Mouse (Mus musculus) intestine, postnatal 0 days (tissue): Measurements from ENCODE around the gene Cxcl12. TPM values are rescaled to one million over a fixed set of nuclear protein-coding genes. Genes with fewer than 3 reads are reported as not detected.

Experiments used
- ATAC-seq: fragments of 200-750 bp; cut with Nextera tagmentation; 2 replicates; pipeline ENCODE4 v1.8.0; 2017; ENCODE audit warnings: mild to moderate bottlenecking, moderate TSS enrichment, moderate library complexity
- H3K27ac ChIP-seq: fragments of 300-500 bp; sonication (generic); 2 replicates; pipeline ENCODE4 v1.5.1; 2014; ENCODE audit warnings: mild to moderate bottlenecking, low read depth, low read length, moderate library complexity
- H3K27me3 ChIP-seq: fragments of 300-500 bp; sonication (generic); replicated peaks from 2 replicates; pipeline ENCODE4 v1.6.1; 2014; ENCODE audit warnings: low read length, mixed read lengths; ENCODE audit not compliant: control insufficient read depth, insufficient read depth
- H3K36me3 ChIP-seq: fragments of 300-500 bp; sonication (generic); 2 replicates; pipeline ENCODE4 v1.6.1; 2014; ENCODE audit warnings: mild to moderate bottlenecking, moderate library complexity; ENCODE audit not compliant: control insufficient read depth, insufficient read depth
- H3K4me1 ChIP-seq: fragments of 300-500 bp; sonication (generic); replicated peaks from 2 replicates; pipeline ENCODE4 v1.6.1; 2014; ENCODE audit warnings: antibody characterized with exemption, low read length, mixed read lengths; ENCODE audit not compliant: control insufficient read depth, insufficient read depth
- H3K4me2 ChIP-seq: fragments of 300-500 bp; sonication (generic); replicated peaks from 2 replicates; pipeline ENCODE4 v1.6.1; 2014; ENCODE audit warnings: low read depth, mild to moderate bottlenecking, moderate library complexity
- H3K4me3 ChIP-seq: fragments of 300-500 bp; sonication (generic); 2 replicates; pipeline ENCODE4 v1.5.1; 2014; ENCODE audit warnings: low read depth, low read length
- H3K9ac ChIP-seq: fragments of 300-500 bp; sonication (generic); 2 replicates; pipeline ENCODE4 v1.6.1; 2014; ENCODE audit warnings: mild to moderate bottlenecking, low read depth, low read length
- H3K9me3 ChIP-seq: fragments of 300-500 bp; sonication (generic); 2 replicates; pipeline ENCODE4 v1.6.1; 2016; ENCODE audit warnings: mixed run types; ENCODE audit not compliant: control insufficient read depth
- CTCF ChIP-seq: sonication (generic); IDR thresholded peaks from 2 replicates; pipeline ENCODE4 v1.5.1; 2016; ENCODE audit warnings: low read depth, mild to moderate bottlenecking, control low read depth, antibody characterized with exemption, moderate library complexity
- WGBS: fragments of 180-500 bp; shearing (Covaris S2); extraction: QIAGEN DNeasy Blood & Tissue Kit; methylation state at CpG from one replicate; pipeline ENCODE4 v1.1.7; 2014; 5-methylcytosine and 5-hydroxymethylcytosine counted together
- polyA plus RNA-seq: library from polyadenylated mRNA; unstranded; fragments of >200 nt; fragmentation: Nextera tagmentation; extraction: Ambion mirVana; gene quantifications from 2 replicates; pipeline ENCODE4 v1.2.1, GENCODE M21; 2015

The Cxcl12 gene
- polyA plus RNA-seq, 1 experiment from 2014 or later, result 58.0 TPM

GRCm38 (mm10) chr6:117169910-117170747, 1.8 kb downstream of the Cxcl12 start:
- H3K27me3 ChIP-seq, result peaks cover 39% of the 10 kb centered on the region; the same call in 1 of the 2 replicates
- WGBS, result 40% methylated on average over 10 of the region's 10 CpGs
- TF ChIP-seq CTCF, result no peak
- peak overlapping the region; percentile 60 for H3K4me3 ChIP-seq
- no peaks in the 10 kb centered on the region for H3K9me3 ChIP-seq
- H3K4me2 ChIP-seq, result peak overlapping the region; percentile 77
- peak overlapping the region; percentile 46; the same call in 1 of the 2 replicates for H3K9ac ChIP-seq
- ATAC-seq, result no peak
- 0 out of 2 replicates have a peak, but pooled peaks cover 2% of the 10 kb centered on the region for H3K4me1 ChIP-seq
- H3K27ac ChIP-seq, result no peak overlapping the region
- no peaks in the 10 kb centered on the region for H3K36me3 ChIP-seq

- ATAC-seq, result no peak
- Histone ChIP-seq H3K36me3 (no peaks in the 10 kb centered on the region), H3K9me3 (no peaks in the 10 kb centered on the region), H3K9ac (no peak overlapping the region), H3K27me3 (peaks cover 30% of the 10 kb centered on the region; the same call in 1 of the 2 replicates), H3K4me2 (no peak overlapping the region), H3K4me1 (no peaks in the 10 kb centered on the region), H3K4me3 (no peak overlapping the region), H3K27ac (no peak overlapping the region)
- WGBS, result 68% methylated on average over 6 of the region's 6 CpGs
- TF ChIP-seq CTCF, result no peak
These were observed 4.0 kb downstream of the Cxcl12 start for GRCm38 (mm10) chr6:117172358-117172757.

- peak; percentile 90 for TF ChIP-seq CTCF
- Histone ChIP-seq H3K4me1 (no peaks in the 10 kb centered on the region), H3K9me3 (no peaks in the 10 kb centered on the region), H3K4me2 (no peak overlapping the region), H3K36me3 (0 out of 2 replicates have a peak, but pooled peaks cover 5% of the 10 kb centered on the region), H3K27me3 (peaks cover 16% of the 10 kb centered on the region; the same call in 1 of the 2 replicates), H3K9ac (no peak overlapping the region), H3K27ac (no peak overlapping the region), H3K4me3 (no peak overlapping the region)
- ATAC-seq, result no peak
- WGBS, result 20% methylated on average over 11 of the region's 11 CpGs
These were observed 5.5 kb downstream of the Cxcl12 start for GRCm38 (mm10) chr6:117173876-117174275.

GRCm38 (mm10) chr6:117175113-117175793, 6.9 kb downstream of the Cxcl12 start:
- Histone ChIP-seq H3K27ac (no peak overlapping the region), H3K4me2 (no peak overlapping the region), H3K4me3 (no peak overlapping the region), H3K9me3 (no peaks in the 10 kb centered on the region), H3K4me1 (no peaks in the 10 kb centered on the region), H3K9ac (no peak overlapping the region), H3K36me3 (0 out of 2 replicates have a peak, but pooled peaks cover 5% of the 10 kb centered on the region), H3K27me3 (peaks cover 7% of the 10 kb centered on the region; the same call in 1 of the 2 replicates)
- WGBS, result 60% methylated on average over 2 of the region's 2 CpGs
- no peak for TF ChIP-seq CTCF
- ATAC-seq, result no peak

- TF ChIP-seq CTCF, result peak; percentile 60
- no peak overlapping the region for H3K4me3 ChIP-seq
- H3K27ac ChIP-seq, result no peak overlapping the region
- H3K4me1 ChIP-seq, result no peaks in the 10 kb centered on the region
- H3K27me3 ChIP-seq, result 0 out of 2 replicates have a peak, but pooled peaks cover 6% of the 10 kb centered on the region
- H3K4me2 ChIP-seq, result no peak overlapping the region
- no peak for ATAC-seq
- 49% methylated on average over 5 of the region's 5 CpGs for WGBS
- no peak overlapping the region for H3K9ac ChIP-seq
- no peaks in the 10 kb centered on the region for H3K9me3 ChIP-seq
- 0 out of 2 replicates have a peak, but pooled peaks cover 5% of the 10 kb centered on the region for H3K36me3 ChIP-seq
These were observed 8.1 kb downstream of the Cxcl12 start for GRCm38 (mm10) chr6:117176406-117176805.

GRCm38 (mm10) chr6:117180303-117180702, 12.0 kb downstream of the Cxcl12 start:
- H3K4me2 ChIP-seq, result no peak overlapping the region
- 57% methylated on average over 6 of the region's 6 CpGs for WGBS
- no peaks in the 10 kb centered on the region for H3K27me3 ChIP-seq
- TF ChIP-seq CTCF, result no peak
- H3K4me3 ChIP-seq, result no peak overlapping the region
- no peak overlapping the region for H3K27ac ChIP-seq
- H3K9ac ChIP-seq, result no peak overlapping the region
- ATAC-seq, result no peak
- H3K36me3 ChIP-seq, result 0 out of 2 replicates have a peak, but pooled peaks cover 5% of the 10 kb centered on the region
- no peaks in the 10 kb centered on the region for H3K9me3 ChIP-seq
- H3K4me1 ChIP-seq, result no peaks in the 10 kb centered on the region
